Mouse (Mus musculus): Measurements from ENCODE around the gene Zfp53.

DNA sequence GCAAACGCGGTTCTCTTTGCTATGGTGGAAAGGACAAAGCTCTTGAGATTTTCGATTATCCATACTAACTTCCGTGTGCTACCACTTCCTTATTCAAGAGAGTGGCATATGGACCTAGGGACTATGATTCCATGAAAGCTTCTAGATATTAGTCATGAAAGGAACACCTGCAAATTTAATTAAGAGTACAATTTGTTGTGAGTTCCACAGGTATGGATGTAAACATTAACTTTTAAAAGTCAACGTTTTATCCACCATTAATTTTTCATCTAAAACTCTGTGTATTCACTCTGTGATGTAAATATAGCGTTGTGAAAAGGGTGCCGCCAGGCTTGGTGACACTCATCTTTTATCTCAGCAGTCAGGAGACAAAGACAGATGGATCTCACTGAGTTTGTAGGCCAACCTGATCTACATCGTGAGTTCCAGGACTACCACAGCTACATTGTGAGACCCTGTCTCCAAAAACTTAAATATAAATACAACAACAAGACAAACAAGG, 753 bp downstream of the Zfp53 start:
- TF ChIP-seq GATA1 (IDR thresholded peaks at IDR 0.05; ENCODE audit: borderline replicate concordance, low read length) = no peak
- TF ChIP-seq FLI1 (IDR thresholded peaks at IDR 0.05; ENCODE audit: low read length) = no peak
